Mouse (Mus musculus): ENCODE results near the gene Hmgxb4. TPM values are rescaled to one million over a fixed set of nuclear protein-coding genes. Genes with fewer than 3 reads are reported as not detected.
A peak's percentile ranks its signal among the peaks of the same experiment; 100 is the strongest.
"Not testable (repeated sequence)": the region's sequence is repeated elsewhere in the genome, so short reads cannot be mapped to it uniquely, and the experiment has no call there.

The Hmgxb4 gene
- 24.5 and 29.1 TPM in 2 replicates for total RNA-seq (2012; rRNA removed)
- 33.2 and 33.4 TPM in 2 replicates for total RNA-seq (2014; rRNA removed)
- 23.3 and 23.6 TPM in 2 replicates for polyA plus RNA-seq (2012; ENCODE audit: insufficient read length, low read depth)

GRCm38 (mm10) chr8:74993081-74993474 is at the start of gene Hmgxb4:
TSS of gene Hmgxb4 (plus strand) at chr8:74993356.
- Histone ChIP-seq H3K27me3 (replicated peaks) (peaks cover 6% of the 10 kb centered on the region), H3K4me2 (ENCODE audit: insufficient read depth, low read depth, poor library complexity, severe bottlenecking) (peak within 1 kb of the TSS; percentile 69), H3K36me3 (replicated peaks in 1 of 2; ENCODE audit: control insufficient read depth in 1 of 2, insufficient read depth in 1 of 2, low read length in 1 of 2) (no peaks in the 10 kb centered on the region), H3K4me3 (replicated peaks in 1 of 3; ENCODE audit: low read depth in 2 of 3, low read length in 2 of 3, poor library complexity in 1 of 3) (peak within 1 kb of the TSS; percentile 74 to 85 (median 82)), H3K4me1 (ENCODE audit: control insufficient read depth in 1 of 2, insufficient read depth in 2 of 2) (peaks cover 0 to 16% of the 10 kb centered on the region in 2 experiments; a peak in 2 of 4 replicates), H3K9me3 (replicated peaks; ENCODE audit: low read length) (no peaks in the 10 kb centered on the region), H3K79me2 (replicated peaks; ENCODE audit: control insufficient read depth, extremely low read depth, insufficient read depth, poor library complexity, severe bottlenecking) (peaks cover 8% of the 10 kb centered on the region), H3K27ac (ENCODE audit: insufficient read depth, low read depth) (peak within 1 kb of the TSS; percentile 48), H3K9ac (ENCODE audit: insufficient read depth, low read depth) (peak within 1 kb of the TSS; percentile 98)
- dilution Hi-C loops (cut with MboI; ENCODE audit: extremely low pct_ligation_motif_present, extremely low pct_unique_long_range_greater_than_20kb, low sequenced_read_pairs): no loop called here
- in situ Hi-C loops (cut with MboI; ENCODE audit: low pct_ligation_motif_present, low pct_unique_long_range_greater_than_20kb, low sequenced_read_pairs): no loop called here
- TF ChIP-seq SMC3 (IDR thresholded peaks at IDR 0.05; ENCODE audit: low read depth, low read length): no peak
- peak; percentile 6; the same call in 1 of the 2 replicates for TF ChIP-seq MXI1 (IDR thresholded peaks at IDR 0.05; ENCODE audit: low read depth, low read length)
- no peak for DNase-seq (ENCODE audit: extremely low read depth)

GRCm38 (mm10) chr8:74949445-74949844 is 43.7 kb upstream of the Hmgxb4 start:
- no peak for DNase-seq (ENCODE audit: extremely low read depth)
- no peak overlapping the region for H3K27ac ChIP-seq (ENCODE audit: insufficient read depth, low read depth)
- in situ Hi-C loops (cut with MboI; ENCODE audit: low pct_ligation_motif_present, low pct_unique_long_range_greater_than_20kb, low sequenced_read_pairs) (no loop called here), dilution Hi-C loops (cut with MboI; ENCODE audit: extremely low pct_ligation_motif_present, extremely low pct_unique_long_range_greater_than_20kb, low sequenced_read_pairs) (no loop called here)
- H3K9me3 ChIP-seq (replicated peaks; ENCODE audit: low read length): no peaks in the 10 kb centered on the region
- no peak for TF ChIP-seq TBP (conservative IDR thresholded peaks at IDR 0.05; ENCODE audit: low read depth, low read length)
- no peak for TF ChIP-seq GABPA (IDR thresholded peaks at IDR 0.05; ENCODE audit: insufficient replicate concordance, low read depth, low read length)
- TF ChIP-seq HCFC1 (IDR thresholded peaks at IDR 0.05; ENCODE audit: low read depth, low read length): no peak
- TF ChIP-seq SIN3A (IDR thresholded peaks at IDR 0.05; ENCODE audit: low read length): no peak
- TF ChIP-seq JUND (conservative IDR thresholded peaks at IDR 0.05; ENCODE audit: low read depth, low read length): no peak
- TF ChIP-seq MYC (IDR thresholded peaks at IDR 0.05; ENCODE audit: low read depth, low read length): no peak
- TF ChIP-seq RCOR1 (conservative IDR thresholded peaks at IDR 0.05; ENCODE audit: low read depth, low read length): no peak
- no peak for TF ChIP-seq PAX5 (IDR thresholded peaks at IDR 0.05; ENCODE audit: low read length)
- H3K4me2 ChIP-seq (ENCODE audit: insufficient read depth, low read depth, poor library complexity, severe bottlenecking): no peak overlapping the region
- H3K4me3 ChIP-seq (replicated peaks in 1 of 3; ENCODE audit: low read depth in 2 of 3, low read length in 2 of 3, poor library complexity in 1 of 3): no peak overlapping the region
- H3K36me3 ChIP-seq (replicated peaks in 1 of 2; ENCODE audit: control insufficient read depth in 1 of 2, insufficient read depth in 1 of 2, low read length in 1 of 2): no peaks in the 10 kb centered on the region
- H3K27me3 ChIP-seq (replicated peaks): peaks cover 42% of the 10 kb centered on the region
- no peak overlapping the region for H3K9ac ChIP-seq (ENCODE audit: insufficient read depth, low read depth)
- H3K79me2 ChIP-seq (replicated peaks; ENCODE audit: control insufficient read depth, extremely low read depth, insufficient read depth, poor library complexity, severe bottlenecking): no peaks in the 10 kb centered on the region
- no peaks in the 10 kb centered on the region for H3K4me1 ChIP-seq (ENCODE audit: control insufficient read depth in 1 of 2, insufficient read depth in 2 of 2)

GRCm38 (mm10) chr8:74963983-74964382 is 29.2 kb upstream of the Hmgxb4 start:
- Histone ChIP-seq H3K4me1 (ENCODE audit: control insufficient read depth in 1 of 2, insufficient read depth in 2 of 2) (no peaks in the 10 kb centered on the region), H3K27ac (ENCODE audit: insufficient read depth, low read depth) (no peak overlapping the region), H3K4me3 (replicated peaks in 1 of 3; ENCODE audit: low read depth in 2 of 3, low read length in 2 of 3, poor library complexity in 1 of 3) (no peak overlapping the region), H3K36me3 (replicated peaks in 1 of 2; ENCODE audit: control insufficient read depth in 1 of 2, insufficient read depth in 1 of 2, low read length in 1 of 2) (no peaks in the 10 kb centered on the region), H3K79me2 (replicated peaks; ENCODE audit: control insufficient read depth, extremely low read depth, insufficient read depth, poor library complexity, severe bottlenecking) (no peaks in the 10 kb centered on the region), H3K9ac (ENCODE audit: insufficient read depth, low read depth) (no peak overlapping the region), H3K27me3 (replicated peaks) (peaks cover 69% of the 10 kb centered on the region), H3K9me3 (replicated peaks; ENCODE audit: low read length) (no peaks in the 10 kb centered on the region), H3K4me2 (ENCODE audit: insufficient read depth, low read depth, poor library complexity, severe bottlenecking) (no peak overlapping the region)
- in situ Hi-C loops (cut with MboI; ENCODE audit: low pct_ligation_motif_present, low pct_unique_long_range_greater_than_20kb, low sequenced_read_pairs) (no loop called here), dilution Hi-C loops (cut with MboI; ENCODE audit: extremely low pct_ligation_motif_present, extremely low pct_unique_long_range_greater_than_20kb, low sequenced_read_pairs) (no loop called here)
- TF ChIP-seq NRF1 (IDR thresholded peaks at IDR 0.05; ENCODE audit: low read depth, low read length) (no peak), TCF12 (IDR thresholded peaks at IDR 0.05; ENCODE audit: low read depth, low read length) (no peak), MXI1 (IDR thresholded peaks at IDR 0.05; ENCODE audit: low read depth, low read length) (no peak), NELFE (IDR thresholded peaks at IDR 0.05; ENCODE audit: low read depth, low read length) (no peak), BHLHE40 (IDR thresholded peaks at IDR 0.05; ENCODE audit: low read depth, low read length) (no peak), PAX5 (IDR thresholded peaks at IDR 0.05; ENCODE audit: low read length) (no peak), MEF2A (IDR thresholded peaks at IDR 0.05; ENCODE audit: borderline replicate concordance, low read depth, low read length) (no peak), ETS1 (conservative IDR thresholded peaks at IDR 0.05; ENCODE audit: low read depth, low read length) (no peak)
- DNase-seq (ENCODE audit: extremely low read depth): no peak

- H3K4me2 ChIP-seq (ENCODE audit: insufficient read depth, low read depth, poor library complexity, severe bottlenecking); H3K9me3 ChIP-seq (replicated peaks; ENCODE audit: low read length); H3K9ac ChIP-seq (ENCODE audit: insufficient read depth, low read depth); dilution Hi-C loops (cut with MboI; ENCODE audit: extremely low pct_ligation_motif_present, extremely low pct_unique_long_range_greater_than_20kb, low sequenced_read_pairs); in situ Hi-C loops (cut with MboI; ENCODE audit: low pct_ligation_motif_present, low pct_unique_long_range_greater_than_20kb, low sequenced_read_pairs); H3K36me3 ChIP-seq (replicated peaks in 1 of 2; ENCODE audit: control insufficient read depth in 1 of 2, insufficient read depth in 1 of 2, low read length in 1 of 2); H3K4me1 ChIP-seq (ENCODE audit: control insufficient read depth in 1 of 2, insufficient read depth in 2 of 2); H3K79me2 ChIP-seq (replicated peaks; ENCODE audit: control insufficient read depth, extremely low read depth, insufficient read depth, poor library complexity, severe bottlenecking); H3K4me3 ChIP-seq (replicated peaks in 1 of 3; ENCODE audit: low read depth in 2 of 3, low read length in 2 of 3, poor library complexity in 1 of 3); DNase-seq (ENCODE audit: extremely low read depth); H3K27ac ChIP-seq (ENCODE audit: insufficient read depth, low read depth): not testable (repeated sequence)
- peaks cover 56% of the 10 kb centered on the region for H3K27me3 ChIP-seq (replicated peaks)
These were observed 22.9 kb upstream of the Hmgxb4 start for GRCm38 (mm10) chr8:74970286-74970685.

All from CH12.LX (cell line).